Mouse (Mus musculus) megakaryocyte, embryonic 14.5 days (primary cell): ENCODE data around the gene Sh3bgrl2.

Source experiments
- FLI1 ChIP-seq: IDR thresholded peaks from 2 replicates; pipeline ENCODE4 v1.6.1; 2012; ENCODE audit warnings: low read length, inconsistent platforms, mixed read lengths
- GATA1 ChIP-seq: IDR thresholded peaks from 3 replicates; pipeline ENCODE4 v1.6.1; 2012; ENCODE audit warnings: mixed read lengths, low read length, inconsistent platforms, borderline replicate concordance

GRCm38 (mm10) chr9:83664951-83665350, 116.8 kb downstream of the Sh3bgrl2 start:
- TF ChIP-seq GATA1 (no peak), FLI1 (no peak)
